Mouse (Mus musculus): ENCODE measurements around the gene Emc3. TPM values are rescaled to one million over a fixed set of nuclear protein-coding genes. Genes with fewer than 3 reads are reported as not detected.
A peak's percentile ranks its signal among the peaks of the same experiment; 100 is the strongest.

Emc3 gene
- total and polyA plus RNA-seq, 2 experiments from 2014 or later = 91.8 to 118 TPM

- H3K36me3 ChIP-seq (ENCODE audit: insufficient read depth) = peaks cover 8% of the 10 kb centered on the region; the same call in 1 of the 2 replicates
- DNase-seq = peak; percentile 94
- no peak for TF ChIP-seq CTCF (IDR thresholded peaks at IDR 0.05; ENCODE audit: low read depth)
- H3K9ac ChIP-seq = peak within 1 kb of the TSS; percentile 83
- ATAC-seq = peak; percentile 96
- H3K4me2 ChIP-seq (ENCODE audit: low read depth) = peak within 1 kb of the TSS; percentile 70
- no peaks in the 10 kb centered on the region for H3K27me3 ChIP-seq (ENCODE audit: insufficient read depth, low read length)
- peaks cover 19% of the 10 kb centered on the region for H3K4me1 ChIP-seq (ENCODE audit: insufficient read depth)
- WGBS = under 1% methylated on average over 26 of the region's 26 CpGs
- H3K4me3 ChIP-seq (ENCODE audit: low read depth, low read length) = peak within 1 kb of the TSS; percentile 66
- no peaks in the 10 kb centered on the region for H3K9me3 ChIP-seq (ENCODE audit: low read length)
- H3K27ac ChIP-seq (ENCODE audit: low read depth, low read length) = peak within 1 kb of the TSS; percentile 88
These were observed 48.3 kb downstream of the Emc3 start, which contains the start of gene Creld1 for GRCm38 (mm10) chr6:113483100-113483615. TSS of gene Creld1 (plus strand) at chr6:113483297.

GRCm38 (mm10) chr6:113482477-113483099 is 48.9 kb downstream of the Emc3 start:
- H3K4me3 ChIP-seq (ENCODE audit: low read depth, low read length) = peak overlapping the region; percentile 66
- peaks cover 7% of the 10 kb centered on the region; the same call in 1 of the 2 replicates for H3K36me3 ChIP-seq (ENCODE audit: insufficient read depth)
- H3K9me3 ChIP-seq (ENCODE audit: low read length) = no peaks in the 10 kb centered on the region
- no peaks in the 10 kb centered on the region for H3K27me3 ChIP-seq (ENCODE audit: insufficient read depth, low read length)
- H3K9ac ChIP-seq = peak overlapping the region; percentile 83
- ATAC-seq = peak; percentile 62
- H3K4me2 ChIP-seq (ENCODE audit: low read depth) = peak overlapping the region; percentile 70
- peak; percentile 44 for TF ChIP-seq CTCF (IDR thresholded peaks at IDR 0.05; ENCODE audit: low read depth)
- H3K27ac ChIP-seq (ENCODE audit: low read depth, low read length) = peak overlapping the region; percentile 88
- 5% methylated on average over 65 of the region's 65 CpGs for WGBS
- peak; percentile 55 for DNase-seq
- peaks cover 19% of the 10 kb centered on the region for H3K4me1 ChIP-seq (ENCODE audit: insufficient read depth)

DNA sequence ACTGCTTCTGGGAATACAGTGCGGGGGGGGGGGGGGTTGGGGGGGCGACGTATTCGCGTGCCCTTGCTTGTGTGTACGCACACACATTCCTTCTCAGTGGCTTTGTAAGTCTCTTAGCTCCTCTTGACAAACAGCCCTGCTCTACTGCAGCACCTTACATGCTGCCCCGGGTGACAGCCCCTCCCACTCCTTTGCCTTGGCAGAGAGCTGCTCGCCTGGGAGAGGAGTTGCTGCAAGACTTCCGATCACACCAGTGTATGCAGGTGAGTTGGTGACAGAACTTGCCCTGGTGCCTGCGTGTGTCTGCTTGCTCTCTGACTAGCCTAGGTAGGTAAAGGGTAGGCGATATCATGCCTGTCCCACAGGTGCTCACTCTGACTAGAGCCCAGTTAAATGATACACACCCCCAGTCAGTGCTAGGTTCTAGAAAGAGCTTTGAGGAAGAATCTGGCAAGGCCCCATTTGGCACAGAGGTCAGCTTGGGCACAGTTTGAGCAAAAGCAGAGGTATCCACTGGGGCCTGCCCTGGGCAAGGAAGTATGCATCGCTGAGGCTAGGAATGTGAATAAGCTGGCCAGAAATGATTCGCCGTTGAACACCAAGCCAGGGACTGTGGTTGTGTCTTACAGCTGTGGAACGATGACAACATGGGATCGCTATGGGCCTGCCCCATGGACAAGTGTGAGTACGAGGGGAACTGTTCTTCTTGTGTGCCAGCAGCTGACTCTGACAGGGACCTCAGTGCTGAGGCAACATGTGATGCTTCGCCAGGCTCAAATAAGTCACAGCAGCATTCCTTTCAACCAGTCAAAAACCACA is 50.7 kb downstream of the Emc3 start:
- H3K36me3 ChIP-seq (ENCODE audit: insufficient read depth) = no peaks in the 10 kb centered on the region
- DNase-seq (no peak), ATAC-seq (no peak)

DNA sequence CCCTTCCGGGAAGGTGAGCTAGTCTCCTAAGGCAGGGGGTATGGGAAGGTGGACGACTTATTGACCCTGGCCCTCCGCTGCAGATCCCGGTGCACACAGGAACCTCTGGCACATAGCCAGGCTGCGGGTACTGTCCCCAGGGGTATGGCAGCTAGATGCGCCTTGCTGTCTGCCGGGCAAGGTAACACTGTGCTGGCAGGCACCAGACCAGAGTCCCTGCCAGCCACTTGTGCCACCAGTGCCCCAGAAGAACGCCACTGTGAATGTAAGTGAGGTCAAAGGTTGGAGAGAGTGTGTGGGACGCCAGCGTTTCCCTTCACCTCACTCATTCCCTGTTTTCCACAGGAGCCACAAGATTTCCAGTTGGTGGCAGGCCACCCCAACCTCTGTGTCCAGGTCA is 52.5 kb downstream of the Emc3 start:
- Histone ChIP-seq H3K9me3 (ENCODE audit: low read length) (no peaks in the 10 kb centered on the region), H3K27me3 (ENCODE audit: insufficient read depth, low read length) (no peaks in the 10 kb centered on the region), H3K4me3 (ENCODE audit: low read depth, low read length) (no peak overlapping the region), H3K27ac (ENCODE audit: low read depth, low read length) (no peak overlapping the region), H3K4me1 (ENCODE audit: insufficient read depth) (peaks cover 4% of the 10 kb centered on the region), H3K4me2 (ENCODE audit: low read depth) (no peak overlapping the region), H3K9ac (no peak overlapping the region), H3K36me3 (ENCODE audit: insufficient read depth) (no peaks in the 10 kb centered on the region)
- WGBS = 79% methylated on average over 10 of the region's 10 CpGs
- DNase-seq (no peak), ATAC-seq (no peak)
- TF ChIP-seq CTCF (IDR thresholded peaks at IDR 0.05; ENCODE audit: low read depth) = no peak

More for the DNA sequence above, 50.7 kb downstream of the Emc3 start:
- no peak for TF ChIP-seq CTCF (IDR thresholded peaks at IDR 0.05; ENCODE audit: low read depth)
- no peak overlapping the region for H3K27ac ChIP-seq (ENCODE audit: low read depth, low read length)
- no peak overlapping the region for H3K4me3 ChIP-seq (ENCODE audit: low read depth, low read length)
- no peaks in the 10 kb centered on the region for H3K9me3 ChIP-seq (ENCODE audit: low read length)
- no peak overlapping the region for H3K4me2 ChIP-seq (ENCODE audit: low read depth)
- no peaks in the 10 kb centered on the region for H3K27me3 ChIP-seq (ENCODE audit: insufficient read depth, low read length)
- peaks cover 19% of the 10 kb centered on the region for H3K4me1 ChIP-seq (ENCODE audit: insufficient read depth)
- 58% methylated on average over 18 of the region's 18 CpGs for WGBS
- H3K9ac ChIP-seq = no peak overlapping the region

DNA sequence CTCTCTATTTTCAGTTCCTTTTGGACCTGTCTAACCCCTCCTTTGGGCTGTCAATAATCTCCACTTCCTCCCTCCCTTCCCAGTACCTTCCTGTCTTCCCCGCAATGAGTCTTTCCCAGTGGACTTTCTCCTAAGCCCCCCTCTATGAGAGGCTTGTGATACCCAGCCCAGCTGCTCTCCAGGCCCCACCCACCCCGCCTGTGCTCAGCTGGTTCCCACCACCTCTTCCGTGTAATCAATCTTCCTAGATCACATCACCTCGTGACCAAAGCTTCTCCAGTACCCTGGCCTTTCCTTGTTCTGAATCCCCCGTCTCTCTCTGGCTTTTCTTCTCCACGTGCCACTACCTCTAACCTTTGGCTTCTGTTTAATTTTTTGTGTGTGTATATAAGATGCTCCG is 54.1 kb downstream of the Emc3 start:
- Histone ChIP-seq H3K9ac (no peak overlapping the region), H3K4me2 (ENCODE audit: low read depth) (no peak overlapping the region), H3K4me3 (ENCODE audit: low read depth, low read length) (no peak overlapping the region), H3K27me3 (ENCODE audit: insufficient read depth, low read length) (no peaks in the 10 kb centered on the region), H3K36me3 (ENCODE audit: insufficient read depth) (no peaks in the 10 kb centered on the region), H3K4me1 (ENCODE audit: insufficient read depth) (no peaks in the 10 kb centered on the region), H3K9me3 (ENCODE audit: low read length) (no peaks in the 10 kb centered on the region), H3K27ac (ENCODE audit: low read depth, low read length) (no peak overlapping the region)
- WGBS = 63% methylated on average over 7 of the region's 7 CpGs
- DNase-seq (no peak), ATAC-seq (no peak)
- TF ChIP-seq CTCF (IDR thresholded peaks at IDR 0.05; ENCODE audit: low read depth) = no peak

GRCm38 (mm10) chr6:113473715-113474114 is 57.7 kb downstream of the Emc3 start:
- no peak for ATAC-seq
- no peaks in the 10 kb centered on the region for H3K9me3 ChIP-seq (ENCODE audit: low read length)
- DNase-seq = no peak
- no peaks in the 10 kb centered on the region for H3K36me3 ChIP-seq (ENCODE audit: insufficient read depth)
- H3K9ac ChIP-seq = no peak overlapping the region
- H3K4me1 ChIP-seq (ENCODE audit: insufficient read depth) = 0 out of 2 replicates have a peak, but pooled peaks cover 4% of the 10 kb centered on the region
- WGBS = 91% methylated on average over 6 of the region's 6 CpGs
- no peak overlapping the region for H3K4me3 ChIP-seq (ENCODE audit: low read depth, low read length)
- H3K4me2 ChIP-seq (ENCODE audit: low read depth) = no peak overlapping the region
- H3K27me3 ChIP-seq (ENCODE audit: insufficient read depth, low read length) = peaks cover 13% of the 10 kb centered on the region
- no peak overlapping the region for H3K27ac ChIP-seq (ENCODE audit: low read depth, low read length)
- TF ChIP-seq CTCF (IDR thresholded peaks at IDR 0.05; ENCODE audit: low read depth) = no peak

DNA sequence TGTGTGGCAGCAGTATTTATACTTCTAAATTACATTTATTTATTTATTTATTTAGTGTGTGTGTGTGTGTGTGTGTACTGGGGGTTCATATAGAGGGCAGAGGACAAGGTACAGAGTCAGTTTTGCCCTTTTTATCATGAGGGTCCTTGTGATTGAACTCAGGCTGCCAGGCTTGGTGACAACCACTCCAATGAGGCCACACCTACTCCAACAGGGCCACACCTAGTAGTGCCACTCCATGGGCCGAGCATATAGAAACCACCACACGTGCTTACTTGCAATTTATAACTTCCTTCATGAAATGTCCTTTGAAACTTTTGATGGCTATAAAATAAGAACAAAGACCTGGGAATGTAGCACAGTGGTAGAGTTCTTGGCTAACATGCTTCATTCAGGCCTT is 58.2 kb downstream of the Emc3 start:
- 0 out of 2 replicates have a peak, but pooled peaks cover 4% of the 10 kb centered on the region for H3K4me1 ChIP-seq (ENCODE audit: insufficient read depth)
- no peak overlapping the region for H3K9ac ChIP-seq
- TF ChIP-seq CTCF (IDR thresholded peaks at IDR 0.05; ENCODE audit: low read depth) = no peak
- peaks cover 13% of the 10 kb centered on the region for H3K27me3 ChIP-seq (ENCODE audit: insufficient read depth, low read length)
- H3K27ac ChIP-seq (ENCODE audit: low read depth, low read length) = no peak overlapping the region
- 81% methylated on average over 2 of the region's 2 CpGs for WGBS
- H3K4me2 ChIP-seq (ENCODE audit: low read depth) = no peak overlapping the region
- no peak for DNase-seq
- H3K9me3 ChIP-seq (ENCODE audit: low read length) = no peaks in the 10 kb centered on the region
- no peak overlapping the region for H3K4me3 ChIP-seq (ENCODE audit: low read depth, low read length)
- H3K36me3 ChIP-seq (ENCODE audit: insufficient read depth) = no peaks in the 10 kb centered on the region
- ATAC-seq = no peak
